Comparison of ENCODE assay signal across 16 mouse cellular contexts in the genomic region with DNA sequence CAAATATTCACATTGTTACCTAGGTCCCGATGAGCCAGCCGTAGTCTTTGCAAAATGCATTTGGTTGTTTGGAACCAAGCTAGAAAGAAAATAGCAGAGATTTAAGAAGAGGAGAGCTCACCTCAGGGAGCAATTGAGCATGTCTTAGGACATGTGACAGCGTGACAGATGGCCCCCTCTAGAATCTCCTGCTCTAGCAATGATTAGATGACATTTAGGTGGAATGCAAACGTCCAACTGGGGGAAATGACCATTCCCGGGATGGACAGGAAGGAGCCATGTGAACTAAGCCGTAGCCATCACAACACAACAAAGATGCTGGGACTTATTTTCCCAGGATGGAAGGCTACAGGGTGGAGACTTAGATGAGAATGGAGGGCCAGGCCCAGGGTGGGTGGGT. TPM values are rescaled to one million over a fixed set of nuclear protein-coding genes. Genes with fewer than 3 reads are reported as not detected.
A peak's percentile ranks its signal among the peaks of the same experiment; 100 is the strongest.
DNase-seq lines count a peak whose midpoint lies in the region; ATAC-seq lines count a peak whose summit lies in the region.
"Had no signal": no experiment of that assay in that cellular context is flagged by ENCODE, and none has a peak within 500 bp of the region (broad histone marks: within the 10 kb centered on the region; RNA-seq: fewer than 3 reads in every experiment).

No protein-coding gene starts in this region.

- peak; percentile 29 for DNase-seq in heart, adult 11 months
- no peak for DNase-seq in embryonic facial prominence, embryonic 10.5 days (ENCODE audit: low spot score)
- DNase-seq in limb, embryonic 11.5 days (ENCODE audit: low spot score), result peak; percentile 26
- no peak for DNase-seq in thymus, postnatal 4 days
- DNase-seq in ovary, adult 18-20 months (ENCODE audit: low spot score), result no peak
- DNase-seq: gastrocnemius, adult 2 months; heart, postnatal 36 days; lung, postnatal 4 days; right cerebral cortex, postnatal 25 days; thymus, postnatal 25 days had no signal

- WGBS in heart, embryonic 11.5 days (ENCODE audit: insufficient replicate concordance), result 62% methylated on average over 6 of the region's 6 CpGs
- 74% methylated on average over 6 of the region's 6 CpGs for WGBS in embryonic facial prominence, embryonic 10.5 days
- 65% methylated on average over 6 of the region's 6 CpGs for WGBS in forebrain, embryonic 13.5 days
- WGBS in limb, embryonic 11.5 days, result 26% methylated on average over 6 of the region's 6 CpGs

- H3K36me3 ChIP-seq in heart, embryonic 11.5 days (ENCODE audit: control insufficient read depth, insufficient read depth, low read length), result no peaks in the 10 kb centered on the region
- H3K36me3 ChIP-seq in embryonic facial prominence, embryonic 10.5 days (replicated peaks), result no peaks in the 10 kb centered on the region
- no peaks in the 10 kb centered on the region for H3K36me3 ChIP-seq in forebrain, embryonic 13.5 days (ENCODE audit: poor library complexity, severe bottlenecking)
- no peaks in the 10 kb centered on the region for H3K36me3 ChIP-seq in limb, embryonic 11.5 days (ENCODE audit: control insufficient read depth, insufficient read depth, low read length)
- H3K36me3 ChIP-seq: G1E had no signal

- H3K27ac ChIP-seq in heart, embryonic 11.5 days (ENCODE audit: low read depth, low read length), result no peak overlapping the region
- 0 out of 2 replicates have a peak overlapping the region, but pooled peaks have one; percentile 32 for H3K27ac ChIP-seq in embryonic facial prominence, embryonic 10.5 days (replicated peaks)
- peak overlapping the region; percentile 85 for H3K27ac ChIP-seq in forebrain, embryonic 13.5 days
- peak overlapping the region; percentile 80 for H3K27ac ChIP-seq in limb, embryonic 11.5 days (replicated peaks; ENCODE audit: low read depth, low read length)
- H3K27ac ChIP-seq: gastrocnemius, adult 2 months; liver, embryonic 14.5 days had no signal

- no peak overlapping the region for H3K4me3 ChIP-seq in heart, embryonic 11.5 days (ENCODE audit: low read depth, low read length)
- H3K4me3 ChIP-seq in embryonic facial prominence, embryonic 10.5 days, result no peak overlapping the region
- H3K4me3 ChIP-seq in forebrain, embryonic 13.5 days, result no peak overlapping the region
- H3K4me3 ChIP-seq in limb, embryonic 11.5 days (ENCODE audit: low read depth, low read length), result no peak overlapping the region
- H3K4me3 ChIP-seq: erythroblast, embryonic 14.5 days; gastrocnemius, adult 2 months had no signal

- ATAC-seq in heart, embryonic 11.5 days (replicated peaks; ENCODE audit: insufficient number of reproducible peaks, low FRiP score, low TSS enrichment), result no peak
- ATAC-seq in forebrain, embryonic 13.5 days, result no peak
- ATAC-seq in limb, embryonic 11.5 days (ENCODE audit: insufficient number of reproducible peaks, low FRiP score, low TSS enrichment, low read depth), result no peak
- no peak for ATAC-seq in erythroblast, adult 5-6 weeks (replicated peaks; ENCODE audit: low FRiP score, poor library complexity, severe bottlenecking)

- H3K4me2 ChIP-seq in heart, embryonic 11.5 days, result no peak overlapping the region
- H3K4me2 ChIP-seq in forebrain, embryonic 13.5 days, result no peak overlapping the region
- no peak overlapping the region for H3K4me2 ChIP-seq in limb, embryonic 11.5 days (ENCODE audit: low read depth, severe bottlenecking)

- no peaks in the 10 kb centered on the region for H3K27me3 ChIP-seq in heart, embryonic 11.5 days (ENCODE audit: control insufficient read depth, insufficient read depth, low read length)
- H3K27me3 ChIP-seq in embryonic facial prominence, embryonic 10.5 days (replicated peaks; ENCODE audit: low read depth, poor library complexity, severe bottlenecking), result peaks cover 36% of the 10 kb centered on the region
- peaks cover 13% of the 10 kb centered on the region; the same call in 1 of the 2 replicates for H3K27me3 ChIP-seq in forebrain, embryonic 13.5 days
- no peaks in the 10 kb centered on the region for H3K27me3 ChIP-seq in limb, embryonic 11.5 days (ENCODE audit: control insufficient read depth, insufficient read depth, low read length)

- no peaks in the 10 kb centered on the region for H3K9me3 ChIP-seq in heart, embryonic 11.5 days (replicated peaks; ENCODE audit: control insufficient read depth, low read length)
- H3K9me3 ChIP-seq in embryonic facial prominence, embryonic 10.5 days, result no peaks in the 10 kb centered on the region
- H3K9me3 ChIP-seq in forebrain, embryonic 13.5 days (replicated peaks), result no peaks in the 10 kb centered on the region
- H3K9me3 ChIP-seq in limb, embryonic 11.5 days (ENCODE audit: control insufficient read depth, low read length), result no peaks in the 10 kb centered on the region
- H3K9me3 ChIP-seq: G1E had no signal

- H3K9ac ChIP-seq in heart, embryonic 11.5 days (ENCODE audit: low read depth, low read length), result no peak overlapping the region
- no peak overlapping the region for H3K9ac ChIP-seq in forebrain, embryonic 13.5 days
- H3K9ac ChIP-seq in limb, embryonic 11.5 days (ENCODE audit: low read length), result no peak overlapping the region
- H3K9ac ChIP-seq: liver, embryonic 14.5 days had no signal

- peaks cover 7% of the 10 kb centered on the region; the same call in 1 of the 2 replicates for H3K4me1 ChIP-seq in heart, embryonic 11.5 days (ENCODE audit: control insufficient read depth, insufficient read depth, low read length)
- H3K4me1 ChIP-seq in embryonic facial prominence, embryonic 10.5 days, result peaks cover 36% of the 10 kb centered on the region
- peaks cover 61% of the 10 kb centered on the region for H3K4me1 ChIP-seq in forebrain, embryonic 13.5 days
- peaks cover 45% of the 10 kb centered on the region for H3K4me1 ChIP-seq in limb, embryonic 11.5 days (ENCODE audit: control insufficient read depth, insufficient read depth, low read length)

RNA-seq across cellular contexts. Expression of gene Nepro, which starts 57.0 kb away (rescaled TPM):
- 7.0 and 7.4 TPM in 2 replicates for polyA plus RNA-seq in heart, embryonic 11.5 days (2014; fragmentation: Nextera tagmentation; extraction: Ambion mirVana)
- 13.4 and 14.1 TPM in 2 replicates for polyA plus RNA-seq in embryonic facial prominence, embryonic 10.5 days (2016; fragmentation: Nextera tagmentation; extraction: Ambion mirVana)
- polyA plus RNA-seq in forebrain, embryonic 13.5 days (2015; fragmentation: Nextera tagmentation; extraction: Ambion mirVana), result 6.6 and 7.4 TPM in 2 replicates
- polyA plus RNA-seq in limb, embryonic 11.5 days (2014; fragmentation: Nextera tagmentation; extraction: Ambion mirVana), result 11.9 and 12.0 TPM in 2 replicates
- total RNA-seq in erythroblast, adult 5-6 weeks (2015; ENCODE audit: low replicate concordance), result 0.96 and 1.7 TPM in 2 replicates
- 2.4 and 4.6 TPM in 2 replicates for total RNA-seq in erythroblast, adult 5-6 weeks (2017; ENCODE audit: low replicate concordance)

Comparison
In these comparisons a context has a peak if more than half of its experiments do, and no peak if none do; other contexts are left out.
1. DNase-seq: peak in heart, adult 11 months (single experiment) and limb, embryonic 11.5 days (single experiment); none in embryonic facial prominence, embryonic 10.5 days (single experiment), thymus, postnatal 4 days (single experiment) and ovary, adult 18-20 months (single experiment).